8 mouse cellular contexts compared by ENCODE assay signal in the genomic region with DNA sequence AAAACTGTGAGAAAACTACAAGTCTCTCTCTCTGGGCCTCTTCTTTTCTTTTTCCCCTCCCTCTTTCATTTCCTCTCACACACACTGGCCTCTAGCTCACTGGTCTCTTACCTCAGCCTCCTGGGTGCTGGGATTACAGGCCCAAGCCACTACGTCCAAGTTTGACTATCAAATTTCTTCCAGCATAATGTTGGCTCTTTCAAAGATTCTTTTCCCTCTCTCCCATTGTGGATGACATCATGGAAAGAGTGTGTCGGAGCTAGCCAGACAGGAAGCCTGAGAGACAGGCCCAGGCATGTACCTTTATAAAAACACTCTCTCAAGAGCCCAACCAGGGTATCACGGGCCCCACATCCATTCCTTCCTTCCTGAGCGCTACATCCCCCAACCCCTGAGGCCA. TPM values are rescaled to one million over a fixed set of nuclear protein-coding genes. Genes with fewer than 3 reads are reported as not detected.
DNase-seq lines count a peak whose midpoint lies in the region; ATAC-seq lines count a peak whose summit lies in the region.

No protein-coding gene starts in this region.

- H3K9me3 ChIP-seq in forebrain, embryonic 10.5 days, result peaks cover 6% of the 10 kb centered on the region; the same call in 1 of the 2 replicates
- no peaks in the 10 kb centered on the region for H3K9me3 ChIP-seq in forebrain, embryonic 16.5 days (ENCODE audit: control insufficient read depth, low read length)
- H3K9me3 ChIP-seq in forebrain, embryonic 14.5 days (replicated peaks; ENCODE audit: control insufficient read depth, low read length), result no peaks in the 10 kb centered on the region
- H3K9me3 ChIP-seq in hindbrain, embryonic 14.5 days (ENCODE audit: control insufficient read depth, low read length), result no peaks in the 10 kb centered on the region
- H3K9me3 ChIP-seq in liver, embryonic 16.5 days (replicated peaks; ENCODE audit: control insufficient read depth, low read length), result no peaks in the 10 kb centered on the region

- WGBS in forebrain, embryonic 10.5 days, result 49% methylated on average over 4 of the region's 4 CpGs
- 41% methylated on average over 4 of the region's 4 CpGs for WGBS in forebrain, embryonic 16.5 days
- WGBS in forebrain, embryonic 14.5 days, result 52% methylated on average over 4 of the region's 4 CpGs
- 65% methylated on average over 4 of the region's 4 CpGs for WGBS in hindbrain, embryonic 14.5 days
- WGBS in liver, embryonic 16.5 days (ENCODE audit: insufficient replicate concordance), result 46% methylated on average over 4 of the region's 4 CpGs

- ATAC-seq in forebrain, embryonic 16.5 days, result no peak
- no peak for ATAC-seq in forebrain, embryonic 14.5 days
- ATAC-seq in hindbrain, embryonic 14.5 days (ENCODE audit: low FRiP score), result no peak
- ATAC-seq in liver, embryonic 16.5 days (ENCODE audit: low read depth), result no peak

- H3K9ac ChIP-seq in forebrain, embryonic 16.5 days (replicated peaks; ENCODE audit: low read depth, low read length), result no peak overlapping the region
- no peak overlapping the region for H3K9ac ChIP-seq in forebrain, embryonic 14.5 days (ENCODE audit: low read length)
- no peak overlapping the region for H3K9ac ChIP-seq in hindbrain, embryonic 14.5 days
- no peak overlapping the region for H3K9ac ChIP-seq in liver, embryonic 16.5 days (ENCODE audit: low read depth, low read length)

- H3K27me3 ChIP-seq in forebrain, embryonic 10.5 days (ENCODE audit: poor library complexity, severe bottlenecking), result no peaks in the 10 kb centered on the region
- no peaks in the 10 kb centered on the region for H3K27me3 ChIP-seq in forebrain, embryonic 16.5 days (replicated peaks; ENCODE audit: control insufficient read depth, insufficient read depth, low read length)
- no peaks in the 10 kb centered on the region for H3K27me3 ChIP-seq in forebrain, embryonic 14.5 days (replicated peaks; ENCODE audit: control insufficient read depth, insufficient read depth, low read length)
- H3K27me3 ChIP-seq in hindbrain, embryonic 14.5 days (ENCODE audit: control insufficient read depth, insufficient read depth, low read length), result no peaks in the 10 kb centered on the region
- H3K27me3 ChIP-seq in liver, embryonic 16.5 days (ENCODE audit: control insufficient read depth, insufficient read depth, low read depth, low read length), result no peaks in the 10 kb centered on the region

- no peak overlapping the region for H3K4me3 ChIP-seq in forebrain, embryonic 10.5 days
- H3K4me3 ChIP-seq in forebrain, embryonic 16.5 days (replicated peaks; ENCODE audit: low read length), result no peak overlapping the region
- H3K4me3 ChIP-seq in forebrain, embryonic 14.5 days (ENCODE audit: low read depth, low read length), result no peak overlapping the region
- no peak overlapping the region for H3K4me3 ChIP-seq in hindbrain, embryonic 14.5 days (replicated peaks; ENCODE audit: low read length)
- H3K4me3 ChIP-seq in liver, embryonic 16.5 days (ENCODE audit: low read depth, low read length), result no peak overlapping the region

- peaks cover 35% of the 10 kb centered on the region for H3K4me1 ChIP-seq in forebrain, embryonic 10.5 days
- peaks cover 13% of the 10 kb centered on the region for H3K4me1 ChIP-seq in forebrain, embryonic 16.5 days (replicated peaks; ENCODE audit: control insufficient read depth, insufficient read depth, low read length)
- H3K4me1 ChIP-seq in forebrain, embryonic 14.5 days (ENCODE audit: control insufficient read depth, insufficient read depth, low read length), result peaks cover 13% of the 10 kb centered on the region; the same call in 1 of the 2 replicates
- peaks cover 29% of the 10 kb centered on the region for H3K4me1 ChIP-seq in hindbrain, embryonic 14.5 days (replicated peaks; ENCODE audit: control insufficient read depth, insufficient read depth, low read length)
- peaks cover 32% of the 10 kb centered on the region for H3K4me1 ChIP-seq in liver, embryonic 16.5 days (ENCODE audit: control insufficient read depth, low read depth, low read length)

- peak overlapping the region; percentile 68 for H3K27ac ChIP-seq in forebrain, embryonic 10.5 days
- no peak overlapping the region for H3K27ac ChIP-seq in forebrain, embryonic 16.5 days (ENCODE audit: low read length)
- peak overlapping the region; percentile 3; the same call in 1 of the 2 replicates for H3K27ac ChIP-seq in forebrain, embryonic 14.5 days (ENCODE audit: low read depth, low read length)
- H3K27ac ChIP-seq in hindbrain, embryonic 14.5 days, result peak overlapping the region; percentile 76
- peak overlapping the region; percentile 76 for H3K27ac ChIP-seq in liver, embryonic 16.5 days (ENCODE audit: low read length)

- no peak for DNase-seq in forebrain, embryonic 10.5 days (ENCODE audit: extremely low spot score, low spot score)
- peak; percentile 38 for DNase-seq in forebrain, embryonic 14.5 days (ENCODE audit: low spot score)
- DNase-seq in hindbrain, embryonic 14.5 days (ENCODE audit: low spot score), result no peak
- DNase-seq in yolk sac, embryonic 10.5 days (ENCODE audit: low spot score), result peak; percentile 44
- no peak for DNase-seq in left cerebral cortex, adult 18-20 months (ENCODE audit: low spot score in 2 of 2)
- DNase-seq in cerebellum, postnatal 4 days (ENCODE audit: low spot score in 2 of 2), result no peak

- no peak overlapping the region for H3K4me2 ChIP-seq in forebrain, embryonic 16.5 days (ENCODE audit: low read length)
- no peak overlapping the region for H3K4me2 ChIP-seq in forebrain, embryonic 14.5 days (ENCODE audit: low read length)
- H3K4me2 ChIP-seq in hindbrain, embryonic 14.5 days (replicated peaks), result no peak overlapping the region
- no peak overlapping the region for H3K4me2 ChIP-seq in liver, embryonic 16.5 days (ENCODE audit: low read depth, low read length)

- peaks cover 7% of the 10 kb centered on the region; the same call in 1 of the 2 replicates for H3K36me3 ChIP-seq in forebrain, embryonic 10.5 days (replicated peaks)
- no peaks in the 10 kb centered on the region for H3K36me3 ChIP-seq in forebrain, embryonic 16.5 days (ENCODE audit: control insufficient read depth, insufficient read depth)
- H3K36me3 ChIP-seq in forebrain, embryonic 14.5 days (ENCODE audit: control insufficient read depth, insufficient read depth, low read length), result no peaks in the 10 kb centered on the region
- H3K36me3 ChIP-seq in hindbrain, embryonic 14.5 days (replicated peaks; ENCODE audit: control insufficient read depth, insufficient read depth), result no peaks in the 10 kb centered on the region
- no peaks in the 10 kb centered on the region for H3K36me3 ChIP-seq in liver, embryonic 16.5 days (ENCODE audit: control insufficient read depth, insufficient read depth)

RNA-seq across cellular contexts. Expression of a gene that starts 22.0 kb away (rescaled TPM):
- 20.0 and 20.5 TPM in 2 replicates for polyA plus RNA-seq in forebrain, embryonic 10.5 days (2016; fragmentation: Nextera tagmentation; extraction: Ambion mirVana)
- polyA plus RNA-seq in forebrain, embryonic 16.5 days (2015; fragmentation: Nextera tagmentation; extraction: Ambion mirVana), result 11.9 TPM in 2 replicates
- 9.6 and 10.9 TPM in 2 replicates for polyA plus RNA-seq in forebrain, embryonic 14.5 days (2014; fragmentation: Nextera tagmentation; extraction: Ambion mirVana)
- 13.1 and 14.9 TPM in 2 replicates for polyA plus RNA-seq in hindbrain, embryonic 14.5 days (2014; fragmentation: Nextera tagmentation; extraction: Ambion mirVana)
- polyA plus RNA-seq in liver, embryonic 16.5 days (2015; fragmentation: Nextera tagmentation; extraction: Ambion mirVana), result 15.3 and 17.7 TPM in 2 replicates
- total RNA-seq in left cerebral cortex, adult 18-20 months (2021), result 10 to 100 TPM; 26.9 to 27.0 TPM

Comparison
In these comparisons a context has a peak if more than half of its experiments do, and no peak if none do; other contexts are left out.
1. DNase-seq: peak in forebrain, embryonic 14.5 days (single experiment) and yolk sac, embryonic 10.5 days (single experiment); none in forebrain, embryonic 10.5 days (single experiment), hindbrain, embryonic 14.5 days (single experiment), left cerebral cortex, adult 18-20 months (0 of 2) and cerebellum, postnatal 4 days (0 of 2).